Mouse (Mus musculus) spleen, embryonic (tissue): ENCODE results near the gene Hist1h2ab.

Source experiments
- CTCF ChIA-PET: fragments of 350-600 bp; sonication (Branson Sonifier 250); formaldehyde crosslinking; loops from one replicate; lab custom pipeline; 2022; lab: Charles Lee

Hist1h2ab gene

DNA sequence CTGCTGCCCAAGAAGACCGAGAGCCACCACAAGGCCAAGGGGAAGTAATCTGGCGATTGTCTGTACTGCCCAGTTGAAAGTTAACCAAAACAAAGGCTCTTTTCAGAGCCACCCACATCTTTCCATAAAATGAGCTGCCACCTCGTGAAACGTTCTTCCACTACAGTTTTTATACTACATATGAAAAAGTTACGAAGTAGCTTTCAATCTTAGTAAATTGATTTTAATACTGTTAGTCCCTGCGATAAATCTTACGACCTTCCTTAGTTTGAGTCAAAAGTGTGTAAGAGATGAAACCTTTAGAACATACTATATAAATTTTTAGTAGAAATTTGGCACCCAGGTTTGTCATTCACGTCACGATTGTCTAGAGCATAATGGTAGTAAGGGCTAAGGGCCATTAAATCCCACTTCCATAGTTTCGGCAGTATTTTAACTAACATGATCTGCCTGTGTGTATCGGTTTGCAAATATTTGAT, 591 bp downstream of the Hist1h2ab start:
- CTCF ChIA-PET = interaction anchor here (0.5 to 1.0 kb wide), 2 partner anchors 9 to 133 kb away, joined by 3 read pairs; no protein-coding TSS in a partner anchor

GRCm38 (mm10) chr13:23752067-23752741, 1.3 kb downstream of the Hist1h2ab start, which contains the start of gene Hist1h3b:
Hist1h3b (plus strand) TSS chr13:23752267.
- CTCF ChIA-PET = interaction anchor here (0.5 to 1.0 kb wide), 2 partner anchors 9 to 132 kb away, joined by 3 read pairs; no protein-coding TSS in a partner anchor

- CTCF ChIA-PET = no interaction called here
Observed at GRCm38 (mm10) chr13:23752742-23753172, 1.8 kb downstream of the Hist1h2ab start.

- CTCF ChIA-PET = no interaction called here
Observed at GRCm38 (mm10) chr13:23753314-23754078, 2.6 kb downstream of the Hist1h2ab start.

- CTCF ChIA-PET = no interaction called here
Observed at GRCm38 (mm10) chr13:23755000-23755399, 4.1 kb downstream of the Hist1h2ab start.

DNA sequence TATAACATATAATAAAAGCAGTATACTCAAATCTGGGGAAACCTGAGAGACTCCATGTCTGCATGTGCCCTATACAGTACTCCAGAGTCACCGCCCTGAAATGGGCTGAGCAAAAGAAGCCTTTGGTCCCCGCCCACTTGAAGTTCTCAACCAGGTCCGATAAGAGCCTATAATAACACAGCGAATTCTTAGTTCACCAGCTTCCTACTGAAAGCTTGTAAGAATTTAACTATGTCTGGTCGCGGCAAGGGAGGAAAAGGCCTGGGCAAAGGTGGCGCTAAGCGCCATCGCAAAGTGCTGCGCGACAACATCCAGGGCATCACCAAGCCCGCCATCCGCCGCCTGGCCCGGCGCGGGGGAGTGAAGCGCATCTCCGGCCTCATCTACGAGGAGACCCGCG, 5.9 kb downstream of the Hist1h2ab start, which contains the start of gene Hist1h4b:
Gene Hist1h4b (plus strand): TSS at position 224 of the 400 bp plus-strand sequence.
- CTCF ChIA-PET = interaction anchor here (1.4 kb wide), 1 partner anchor 8 kb away, joined by 3 read pairs; no protein-coding TSS in a partner anchor

DNA sequence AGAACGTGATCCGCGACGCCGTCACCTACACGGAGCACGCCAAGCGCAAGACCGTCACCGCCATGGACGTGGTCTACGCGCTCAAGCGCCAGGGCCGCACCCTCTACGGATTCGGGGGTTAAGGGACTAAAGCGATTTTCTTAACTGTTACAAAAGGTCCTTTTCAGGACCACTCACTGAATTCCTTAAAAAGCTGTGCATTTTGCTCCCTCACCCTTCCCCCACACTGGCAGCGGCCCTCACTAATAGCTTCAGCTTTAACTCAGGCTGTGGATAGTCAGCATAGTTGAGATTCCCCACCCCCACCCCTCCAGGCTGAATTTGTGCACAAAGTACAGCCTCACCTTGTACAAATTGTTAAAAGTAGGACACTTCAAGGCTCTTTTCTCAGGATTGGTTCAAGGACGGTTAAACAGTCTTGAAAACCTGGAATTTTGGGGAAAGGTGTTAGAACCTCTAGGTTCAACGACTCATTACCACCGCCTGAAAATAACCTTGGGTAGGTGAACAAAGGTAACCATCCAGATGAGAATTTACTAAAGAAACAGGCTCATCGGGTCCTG, 6.4 kb downstream of the Hist1h2ab start:
- CTCF ChIA-PET = interaction anchor here (0.6 to 1.4 kb wide), 2 partner anchors 9 to 882 kb away, joined by 3 to 5 read pairs; no protein-coding TSS in a partner anchor

DNA sequence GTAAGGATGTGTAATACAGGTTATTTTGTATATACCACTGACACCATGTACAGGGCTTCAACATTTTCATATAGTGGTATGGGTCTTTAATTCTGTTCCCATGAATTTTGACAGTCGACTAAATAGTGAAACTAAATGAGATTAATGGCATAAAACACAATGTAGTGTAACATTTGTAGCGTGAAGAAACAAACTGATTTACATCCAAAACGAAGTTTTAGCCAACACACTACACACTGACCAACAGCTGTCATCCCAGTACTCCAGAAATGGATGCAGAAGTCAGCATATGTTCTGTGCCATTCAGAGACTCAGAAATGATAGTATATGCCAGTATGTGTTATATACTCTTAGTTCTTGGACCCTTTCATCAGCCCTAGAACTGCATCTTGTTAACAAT, 7.0 kb downstream of the Hist1h2ab start:
- CTCF ChIA-PET = interaction anchor here (0.6 to 1.4 kb wide), 2 partner anchors 9 to 881 kb away, joined by 3 to 5 read pairs; no protein-coding TSS in a partner anchor

DNA sequence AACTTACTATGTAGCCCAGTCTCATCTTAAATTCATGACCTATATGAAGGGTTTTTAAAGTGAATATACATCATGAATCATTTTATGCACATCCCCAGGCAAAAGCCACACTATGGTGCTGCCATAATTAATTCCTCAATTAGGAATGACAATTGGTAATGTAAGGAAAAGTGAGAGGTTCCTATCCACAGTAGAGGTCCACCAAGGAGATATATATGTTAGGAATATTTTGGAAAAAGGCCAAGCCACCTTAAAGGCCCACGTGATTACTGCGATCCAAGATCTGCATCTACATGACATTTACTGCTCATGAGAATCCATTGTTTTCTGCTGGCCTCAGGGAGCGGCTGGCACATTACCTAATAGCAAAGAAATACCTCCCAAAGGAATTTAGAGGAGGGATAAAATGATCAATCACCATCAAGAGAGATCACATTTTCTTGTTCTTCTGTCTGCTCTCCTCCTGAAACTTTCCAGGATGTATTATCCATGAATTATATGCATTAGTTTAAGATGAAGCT, 8.4 kb downstream of the Hist1h2ab start:
- CTCF ChIA-PET = interaction anchor here (1.6 kb wide), 1 partner anchor 9 kb away, joined by 5 read pairs; the partner anchor contains the start of gene Hist1h2ab

DNA sequence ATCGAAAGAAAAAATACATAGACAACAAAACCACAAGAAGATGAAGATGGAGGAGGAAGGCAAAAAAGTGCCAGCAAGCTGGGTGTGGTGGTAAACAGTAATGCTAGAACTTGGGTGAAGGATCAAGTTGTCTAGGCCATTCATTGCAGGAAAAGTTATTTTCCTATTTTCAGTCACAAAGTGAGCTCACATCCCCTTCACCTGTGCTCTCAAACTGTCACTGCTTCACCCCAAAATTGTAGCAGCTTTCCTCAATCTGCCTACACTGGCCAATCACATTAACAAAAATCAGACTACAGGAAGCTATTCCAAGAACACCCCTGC, 9.0 kb downstream of the Hist1h2ab start:
- CTCF ChIA-PET = interaction anchor here (1.6 kb wide), 1 partner anchor 9 kb away, joined by 5 read pairs; the partner anchor contains the start of gene Hist1h2ab

DNA sequence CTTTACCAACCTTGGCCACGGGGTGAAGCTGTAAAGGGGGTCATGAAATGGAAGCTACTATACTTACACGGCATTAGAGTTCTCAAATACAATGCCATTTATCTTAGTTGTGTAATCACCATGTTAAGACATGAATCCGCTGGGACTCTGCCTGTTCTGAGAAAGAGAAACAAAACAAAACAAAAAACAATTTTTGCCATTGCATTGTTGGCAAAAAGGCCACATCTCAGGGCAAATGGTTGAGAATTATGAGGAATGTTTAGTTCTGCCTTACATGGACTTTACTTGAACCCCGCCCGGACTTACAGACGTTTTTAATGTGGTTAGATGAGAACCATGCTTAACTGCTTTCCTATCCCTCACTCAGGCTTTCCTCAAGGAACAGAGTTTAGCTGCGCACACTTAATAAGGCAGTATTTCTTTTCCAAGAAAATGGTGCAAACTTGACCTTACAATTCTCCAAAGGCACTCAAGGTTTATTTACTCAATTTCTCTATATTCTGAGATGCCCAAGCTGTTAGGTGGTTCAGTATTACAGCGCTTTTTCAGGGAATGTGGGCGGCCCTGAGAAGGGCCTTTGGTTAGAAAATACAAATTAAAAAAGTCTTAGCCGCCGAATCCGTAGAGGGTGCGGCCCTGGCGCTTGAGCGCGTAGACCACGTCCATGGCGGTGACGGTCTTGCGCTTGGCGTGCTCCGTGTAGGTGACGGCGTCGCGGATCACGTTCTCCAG, 9.5 kb downstream of the Hist1h2ab start:
- CTCF ChIA-PET = interaction anchor here (1.6 kb wide), 1 partner anchor 10 kb away, joined by 5 read pairs; the partner anchor contains the start of gene Hist1h2ab

DNA sequence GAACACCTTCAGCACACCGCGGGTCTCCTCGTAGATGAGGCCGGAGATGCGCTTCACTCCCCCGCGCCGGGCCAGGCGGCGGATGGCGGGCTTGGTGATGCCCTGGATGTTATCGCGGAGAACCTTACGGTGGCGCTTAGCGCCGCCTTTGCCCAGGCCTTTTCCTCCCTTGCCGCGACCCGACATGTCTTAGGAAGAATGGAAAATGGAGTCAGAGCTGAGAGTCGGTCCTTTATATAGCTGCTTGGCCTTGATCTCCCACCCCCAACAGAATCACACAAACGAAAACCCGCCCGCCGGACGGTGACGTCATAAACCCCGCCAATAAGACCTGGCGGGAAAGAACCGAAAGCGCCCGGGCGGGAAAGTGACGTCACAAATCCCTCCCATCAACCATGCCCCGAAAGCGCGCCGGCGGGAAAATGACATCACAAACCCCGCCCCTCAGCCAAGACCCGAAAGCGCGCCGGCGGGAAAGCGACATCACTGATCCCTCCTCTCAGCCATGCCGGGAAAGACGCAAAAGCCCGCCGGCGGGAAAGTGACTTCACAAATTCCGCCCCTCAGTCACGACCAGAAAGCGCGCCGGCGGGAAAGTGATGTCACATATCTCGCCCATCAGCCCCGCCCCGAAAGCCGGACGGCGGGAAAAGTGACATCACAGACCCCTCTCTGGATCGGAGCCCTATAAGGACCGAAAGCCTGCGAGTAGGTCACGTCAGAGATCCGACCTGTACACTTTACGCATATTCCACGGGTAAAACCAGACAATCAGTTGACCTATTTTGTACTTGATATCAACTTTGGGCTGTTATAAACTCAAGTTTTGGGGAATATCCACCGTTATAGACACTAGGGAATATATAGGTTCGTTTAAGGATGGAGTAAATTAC, 10.3 kb downstream of the Hist1h2ab start, which contains the start of gene Hist1h4a:
Gene Hist1h4a (minus strand): TSS at position 259 of the 893 bp plus-strand sequence.
- CTCF ChIA-PET = no interaction called here

DNA sequence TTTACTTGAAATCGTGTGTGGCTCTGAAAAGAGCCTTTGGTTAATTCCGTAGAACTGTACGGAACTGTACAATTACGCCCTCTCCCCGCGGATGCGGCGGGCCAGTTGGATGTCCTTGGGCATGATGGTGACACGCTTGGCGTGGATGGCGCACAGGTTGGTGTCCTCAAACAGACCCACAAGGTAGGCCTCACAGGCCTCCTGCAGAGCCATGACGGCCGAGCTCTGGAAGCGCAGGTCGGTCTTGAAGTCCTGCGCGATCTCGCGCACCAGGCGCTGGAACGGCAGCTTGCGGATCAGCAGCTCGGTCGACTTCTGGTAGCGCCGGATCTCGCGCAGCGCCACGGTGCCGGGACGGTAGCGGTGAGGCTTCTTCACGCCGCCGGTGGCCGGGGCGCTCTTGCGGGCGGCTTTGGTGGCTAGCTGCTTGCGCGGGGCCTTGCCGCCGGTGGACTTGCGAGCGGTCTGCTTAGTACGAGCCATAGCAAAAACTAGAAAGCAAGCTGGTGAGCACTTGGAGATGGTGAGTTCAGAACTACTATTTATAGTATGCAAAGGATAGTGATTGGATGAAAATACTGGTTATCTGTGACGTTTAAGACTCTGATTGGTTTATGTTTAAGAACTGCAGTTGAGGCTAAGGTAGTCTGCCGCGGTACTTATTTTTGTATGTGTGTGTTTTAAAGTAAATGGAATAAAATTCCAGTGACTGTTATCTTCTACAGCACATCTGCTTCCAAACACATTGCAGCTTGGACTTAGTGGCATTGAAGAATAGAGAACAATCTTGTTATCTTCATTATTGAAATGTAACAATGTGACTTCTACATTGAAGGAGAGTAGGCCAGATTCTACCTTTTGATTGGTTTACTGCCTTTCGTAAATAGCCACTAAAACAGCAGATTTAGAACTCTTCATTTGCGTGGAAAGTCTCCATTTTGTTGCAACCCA, 11.2 kb downstream of the Hist1h2ab start, which contains the start of gene Hist1h3a:
Gene Hist1h3a (minus strand): TSS at position 516 of the 951 bp plus-strand sequence.
- CTCF ChIA-PET = interaction anchor here (0.5 to 0.8 kb wide), 3 partner anchors 12 to 827 kb away, joined by 3 to 4 read pairs (median 3); no protein-coding TSS in a partner anchor

DNA sequence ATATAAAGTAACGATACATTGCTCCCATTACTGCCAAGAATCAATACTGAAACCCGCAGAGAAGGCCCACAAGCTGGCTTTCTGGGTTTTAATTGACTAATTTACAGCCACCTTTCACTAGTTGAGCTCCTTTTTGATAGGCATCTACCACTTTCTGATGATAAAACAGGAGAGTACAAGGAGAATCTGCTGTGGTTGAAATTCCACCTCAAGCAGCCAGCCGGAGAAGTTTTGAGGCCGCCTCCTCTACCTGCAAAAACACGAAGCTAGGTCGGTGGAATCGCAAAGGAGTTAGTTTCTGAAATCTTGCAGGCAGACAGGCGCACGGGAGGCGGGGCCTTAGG, 12.3 kb downstream of the Hist1h2ab start:
- CTCF ChIA-PET = interaction anchor here (0.6 kb wide), 1 partner anchor 51 kb away, joined by 3 read pairs; no protein-coding TSS in a partner anchor

- CTCF ChIA-PET = interaction anchor here (0.6 kb wide), 2 partner anchors 51 to 148 kb away, joined by 3 to 9 read pairs; no protein-coding TSS in a partner anchor
Observed at GRCm38 (mm10) chr13:23763586-23764323, 12.8 kb downstream of the Hist1h2ab start, which contains the start of gene Hist1h1a. Hist1h1a (plus strand) TSS chr13:23763666.

GRCm38 (mm10) chr13:23764324-23765171, 13.6 kb downstream of the Hist1h2ab start:
- CTCF ChIA-PET = interaction anchor here (0.5 to 0.6 kb wide), 3 partner anchors 32 to 1761 kb away, joined by 3 to 9 read pairs (median 6); no protein-coding TSS in a partner anchor
